Mouse (Mus musculus) liver, adult 2 months (tissue): ENCODE measurements around the gene Apom. TPM values are rescaled to one million over a fixed set of nuclear protein-coding genes. Genes with fewer than 3 reads are reported as not detected.

Experiments used
- DNase-seq: peaks from one replicate; pipeline ENCODE4 v3.0.0-alpha.2; 2011; ENCODE audit warnings: low read depth, low spot score; ENCODE audit errors: extremely low read depth
- H3K27ac ChIP-seq: fragments of 200-500 bp; replicated peaks from 2 replicates; pipeline ENCODE4 v1.5.1; 2012; ENCODE audit warnings: low read depth, mild to moderate bottlenecking, control low read depth, inconsistent platforms, low read length; ENCODE audit not compliant: insufficient read depth
- H3K27me3 ChIP-seq: fragments of 200-500 bp; 2 replicates; pipeline ENCODE4 v1.6.1; 2012; ENCODE audit warnings: mild to moderate bottlenecking, moderate library complexity, low read length, inconsistent platforms; ENCODE audit not compliant: control insufficient read depth, insufficient read depth
- H3K36me3 ChIP-seq: fragments of 200-500 bp; 2 replicates; pipeline ENCODE4 v1.6.1; 2012; ENCODE audit warnings: low read length, inconsistent platforms; ENCODE audit not compliant: control insufficient read depth, insufficient read depth
- H3K4me1 ChIP-seq: fragments of 200-500 bp; 2 replicates; pipeline ENCODE4 v1.6.1; 2011; ENCODE audit warnings: low read length; ENCODE audit not compliant: control insufficient read depth, insufficient read depth
- H3K4me3 ChIP-seq: fragments of 200-500 bp; 2 replicates; pipeline ENCODE4 v1.5.1; 2011; ENCODE audit warnings: low read depth, mild to moderate bottlenecking, control low read depth, low read length, moderate library complexity; ENCODE audit not compliant: insufficient read depth
- H3K79me2 ChIP-seq: fragments of 200-500 bp; 2 replicates; pipeline ENCODE4 v1.6.1; 2012; ENCODE audit warnings: inconsistent platforms, mild to moderate bottlenecking, low read length, moderate library complexity; ENCODE audit not compliant: control insufficient read depth, insufficient read depth
- H3K9ac ChIP-seq: fragments of 200-500 bp; 2 replicates; pipeline ENCODE4 v1.6.1; 2012; ENCODE audit warnings: low read depth, mild to moderate bottlenecking, control low read depth, inconsistent platforms, low read length
- CTCF ChIP-seq: fragments of 200-500 bp; IDR thresholded peaks from 2 replicates; pipeline ENCODE4 v1.5.1; 2011; ENCODE audit warnings: low read depth, low read length, control low read depth
- POLR2A ChIP-seq: fragments of 200-500 bp; IDR thresholded peaks from 2 replicates; pipeline ENCODE4 v1.6.1; 2011; ENCODE audit warnings: low read length, control low read depth; ENCODE audit not compliant: insufficient read depth; ENCODE audit errors: extremely low read depth
- WGBS: fragments of 180-500 bp; shearing (Covaris S2); methylation state at CpG from one replicate; pipeline ENCODE4 v1.1.7; 2018; 5-methylcytosine and 5-hydroxymethylcytosine counted together
- polyA plus RNA-seq: library from polyadenylated mRNA; depleted of rRNA; stranded (reverse); fragments of >200 nt; gene quantifications from 2 replicates; pipeline ENCODE4 v1.2.3, GENCODE M21; 2012
- total RNA-seq: library from RNA; depleted of rRNA; stranded (reverse); fragments of >200 nt; gene quantifications from 2 replicates; pipeline ENCODE4 v1.2.3, GENCODE M21; 2014

Gene Apom
- total and polyA plus RNA-seq, 2 experiments = 432 to 575 TPM

GRCm38 (mm10) chr17:35166352-35167035 is 34.6 kb upstream of the Apom start:
- Histone ChIP-seq H3K4me3 (no peak overlapping the region), H3K27me3 (no peaks in the 10 kb centered on the region), H3K9ac (no peak overlapping the region), H3K4me1 (peaks cover 5% of the 10 kb centered on the region), H3K27ac (no peak overlapping the region), H3K79me2 (peaks cover 22% of the 10 kb centered on the region), H3K36me3 (peaks cover 6% of the 10 kb centered on the region)
- TF ChIP-seq POLR2A (no peak), CTCF (peak; percentile 50; the same call in 1 of the 2 replicates)
- WGBS = 77% methylated on average over 8 of the region's 8 CpGs
- peak; percentile 64 for DNase-seq

- TF ChIP-seq POLR2A (no peak), CTCF (no peak)
- WGBS = 26% methylated on average over 12 of the region's 12 CpGs
- H3K4me3 ChIP-seq = no peak overlapping the region; the same call in 1 of the 2 replicates
- H3K9ac ChIP-seq = no peak overlapping the region
- no peak for DNase-seq
- peaks cover 26% of the 10 kb centered on the region for H3K79me2 ChIP-seq
- peaks cover 13% of the 10 kb centered on the region for H3K36me3 ChIP-seq
- peaks cover 5% of the 10 kb centered on the region for H3K4me1 ChIP-seq
- H3K27me3 ChIP-seq = no peaks in the 10 kb centered on the region
- no peak overlapping the region for H3K27ac ChIP-seq
These were observed 33.8 kb upstream of the Apom start for GRCm38 (mm10) chr17:35165451-35166155.

- peak within 1 kb of the TSS; percentile 93 for H3K4me3 ChIP-seq
- H3K4me1 ChIP-seq = peaks cover 5% of the 10 kb centered on the region
- no peaks in the 10 kb centered on the region for H3K27me3 ChIP-seq
- TF ChIP-seq CTCF = no peak
- TF ChIP-seq POLR2A = peak; percentile 61
- peak within 1 kb of the TSS; percentile 89 for H3K27ac ChIP-seq
- peaks cover 21% of the 10 kb centered on the region for H3K36me3 ChIP-seq
- peak; percentile 98 for DNase-seq
- under 1% methylated on average over 68 of the region's 89 CpGs for WGBS
- H3K9ac ChIP-seq = peak within 1 kb of the TSS; percentile 98
- H3K79me2 ChIP-seq = peaks cover 31% of the 10 kb centered on the region
These were observed 33.0 kb upstream of the Apom start, which contains the start of gene Prrc2a for GRCm38 (mm10) chr17:35164568-35165450. TSS of gene Prrc2a (minus strand) at chr17:35164897.

GRCm38 (mm10) chr17:35164218-35164567 is 32.3 kb upstream of the Apom start:
- Histone ChIP-seq H3K36me3 (peaks cover 27% of the 10 kb centered on the region), H3K4me1 (peaks cover 5% of the 10 kb centered on the region), H3K9ac (peak overlapping the region; percentile 98), H3K27me3 (no peaks in the 10 kb centered on the region), H3K79me2 (peaks cover 34% of the 10 kb centered on the region), H3K4me3 (peak overlapping the region; percentile 93), H3K27ac (peak overlapping the region; percentile 68)
- DNase-seq = no peak
- 0% methylated on average over 27 of the region's 28 CpGs for WGBS
- no peak for TF ChIP-seq POLR2A
- TF ChIP-seq CTCF = no peak

GRCm38 (mm10) chr17:35163326-35164081 is 31.7 kb upstream of the Apom start:
- H3K27ac ChIP-seq = no peak overlapping the region; the same call in 1 of the 2 replicates
- peak overlapping the region; percentile 98 for H3K9ac ChIP-seq
- peaks cover 34% of the 10 kb centered on the region for H3K36me3 ChIP-seq
- H3K27me3 ChIP-seq = no peaks in the 10 kb centered on the region
- WGBS = 3% methylated on average over 8 of the region's 8 CpGs
- DNase-seq = peak; percentile 21
- H3K79me2 ChIP-seq = peaks cover 36% of the 10 kb centered on the region
- TF ChIP-seq POLR2A = no peak
- TF ChIP-seq CTCF = no peak
- peaks cover 5% of the 10 kb centered on the region for H3K4me1 ChIP-seq
- H3K4me3 ChIP-seq = peak overlapping the region; percentile 93
